Mouse (Mus musculus) lung, postnatal 0 days (tissue): Measurements from ENCODE around the gene Ccnj. TPM values are rescaled to one million over a fixed set of nuclear protein-coding genes. Genes with fewer than 3 reads are reported as not detected.

ENCODE experiments used
- ATAC-seq: fragments of 200-750 bp; cut with Nextera tagmentation; 2 replicates; pipeline ENCODE4 v1.8.0; 2017; ENCODE audit warnings: moderate library complexity
- DNase-seq: peaks from one replicate; pipeline ENCODE4 v3.0.0-alpha.2; 2016; ENCODE audit warnings: low spot score
- H3K27ac ChIP-seq: fragments of 300-500 bp; sonication (generic); 2 replicates; pipeline ENCODE4 v1.5.1; 2014; ENCODE audit warnings: antibody characterized with exemption, mild to moderate bottlenecking, low read length, mixed read lengths
- H3K27me3 ChIP-seq: fragments of 300-500 bp; sonication (generic); replicated peaks from 2 replicates; pipeline ENCODE4 v1.6.1; 2014; ENCODE audit warnings: low read length, mixed read lengths; ENCODE audit not compliant: insufficient read depth
- H3K36me3 ChIP-seq: fragments of 300-500 bp; sonication (generic); 2 replicates; pipeline ENCODE4 v1.6.1; 2014; ENCODE audit warnings: low read length, mixed read lengths; ENCODE audit not compliant: insufficient read depth
- H3K4me1 ChIP-seq: fragments of 300-500 bp; sonication (generic); 2 replicates; pipeline ENCODE4 v1.6.1; 2014; ENCODE audit warnings: antibody characterized with exemption, low read depth, low read length, mixed read lengths; ENCODE audit not compliant: insufficient read depth
- H3K4me2 ChIP-seq: fragments of 300-500 bp; sonication (generic); replicated peaks from 2 replicates; pipeline ENCODE4 v1.6.1; 2014; ENCODE audit warnings: low read depth, mild to moderate bottlenecking, low read length, moderate library complexity, mixed read lengths
- H3K4me3 ChIP-seq: fragments of 300-500 bp; sonication (generic); 2 replicates; pipeline ENCODE4 v1.5.1; 2014; ENCODE audit warnings: low read depth, low read length
- H3K9ac ChIP-seq: fragments of 300-500 bp; sonication (generic); replicated peaks from 2 replicates; pipeline ENCODE4 v1.6.1; 2014; ENCODE audit warnings: low read depth, mild to moderate bottlenecking
- H3K9me3 ChIP-seq: fragments of 300-500 bp; sonication (generic); 2 replicates; pipeline ENCODE4 v1.6.1; 2016; ENCODE audit warnings: low read length, mixed read lengths
- CTCF ChIP-seq: IDR thresholded peaks from 2 replicates; pipeline ENCODE4 v1.5.1; 2016; ENCODE audit warnings: antibody characterized with exemption, mild to moderate bottlenecking
- EP300 ChIP-seq: IDR thresholded peaks from 2 replicates; pipeline ENCODE4 v1.6.1; 2016; ENCODE audit warnings: antibody characterized with exemption, mild to moderate bottlenecking, control low read depth
- WGBS: fragments of 180-500 bp; shearing (Covaris S2); extraction: QIAGEN DNeasy Blood & Tissue Kit; methylation state at CpG from one replicate; pipeline ENCODE4 v1.1.7; 2014; 5-methylcytosine and 5-hydroxymethylcytosine counted together
- polyA plus RNA-seq: library from polyadenylated mRNA; unstranded; fragments of >200 nt; fragmentation: Nextera tagmentation; extraction: Ambion mirVana; gene quantifications from 2 replicates; pipeline ENCODE4 v1.2.1, GENCODE M21; 2015

Gene Ccnj
- polyA plus RNA-seq, 1 experiment from 2014 or later, result 12.7 TPM

DNA sequence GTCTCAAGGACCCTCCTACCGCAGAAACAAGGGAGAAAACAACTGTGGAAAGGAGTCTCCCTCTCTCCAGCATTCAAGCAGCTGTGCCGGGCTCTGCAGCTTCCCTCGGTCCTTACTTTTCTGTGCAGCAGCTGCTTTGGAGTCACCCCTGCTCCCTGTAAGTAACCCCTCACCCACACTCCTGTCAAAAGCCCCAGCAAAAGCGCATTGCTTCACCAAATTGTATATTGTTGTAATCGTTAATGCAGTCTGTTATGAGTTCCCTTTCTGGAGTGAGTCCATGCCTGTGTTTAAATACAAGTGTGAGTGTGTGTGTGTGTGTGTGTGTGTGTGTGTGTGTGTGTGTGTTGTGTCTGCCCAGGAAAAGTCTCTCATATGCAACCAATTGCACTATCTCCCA lies 37.2 kb downstream of the Ccnj start:
- no peak overlapping the region for H3K4me3 ChIP-seq
- no peaks in the 10 kb centered on the region for H3K9me3 ChIP-seq
- no peak overlapping the region for H3K27ac ChIP-seq
- DNase-seq, result peak; percentile 84
- 8% methylated on average over 5 of the region's 5 CpGs for WGBS
- peak overlapping the region; percentile 8; the same call in 1 of the 2 replicates for H3K4me2 ChIP-seq
- no peaks in the 10 kb centered on the region for H3K4me1 ChIP-seq
- ATAC-seq, result peak; percentile 58
- TF ChIP-seq CTCF (no peak), EP300 (no peak)
- H3K9ac ChIP-seq, result no peak overlapping the region
- no peaks in the 10 kb centered on the region for H3K27me3 ChIP-seq
- H3K36me3 ChIP-seq, result no peaks in the 10 kb centered on the region

DNA sequence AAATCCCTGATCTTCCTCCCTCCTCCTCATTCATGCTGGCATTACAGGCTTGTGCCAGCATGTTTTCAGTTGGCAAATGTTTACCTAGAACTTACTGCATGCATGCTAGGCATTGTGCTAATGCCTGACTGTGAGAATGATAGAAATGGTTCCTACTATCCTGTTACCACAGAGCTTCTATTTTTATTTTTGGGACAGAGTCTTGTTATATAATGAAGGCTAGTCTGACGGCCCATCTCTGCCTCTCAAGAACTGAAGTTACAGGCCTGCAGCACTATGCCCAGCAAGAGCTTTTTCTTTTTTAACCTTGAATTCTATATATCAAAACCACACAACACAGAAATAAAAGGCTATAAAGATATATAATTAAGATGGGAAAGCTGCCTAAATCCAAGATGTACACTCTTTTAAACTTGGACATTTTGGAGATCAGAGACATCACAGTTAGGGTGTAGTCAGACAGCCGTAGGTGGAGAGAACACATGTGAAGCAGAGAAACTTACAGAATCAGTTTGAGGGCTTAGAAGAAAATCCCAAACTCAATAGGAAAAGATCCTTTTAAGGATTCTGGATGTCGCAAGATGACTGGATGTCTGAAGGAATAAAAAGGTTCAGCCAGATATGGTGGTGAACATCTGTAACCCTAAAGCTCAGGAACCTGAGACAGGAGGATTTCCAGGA lies 38.5 kb downstream of the Ccnj start:
- no peaks in the 10 kb centered on the region for H3K4me1 ChIP-seq
- H3K36me3 ChIP-seq, result no peaks in the 10 kb centered on the region
- no peaks in the 10 kb centered on the region for H3K27me3 ChIP-seq
- DNase-seq (no peak), ATAC-seq (no peak)
- H3K4me3 ChIP-seq, result no peak overlapping the region
- TF ChIP-seq CTCF (no peak), EP300 (no peak)
- H3K27ac ChIP-seq, result no peak overlapping the region
- no peak overlapping the region for H3K9ac ChIP-seq
- WGBS, result 87% methylated on average over 3 of the region's 3 CpGs
- H3K4me2 ChIP-seq, result no peak overlapping the region
- H3K9me3 ChIP-seq, result no peaks in the 10 kb centered on the region

DNA sequence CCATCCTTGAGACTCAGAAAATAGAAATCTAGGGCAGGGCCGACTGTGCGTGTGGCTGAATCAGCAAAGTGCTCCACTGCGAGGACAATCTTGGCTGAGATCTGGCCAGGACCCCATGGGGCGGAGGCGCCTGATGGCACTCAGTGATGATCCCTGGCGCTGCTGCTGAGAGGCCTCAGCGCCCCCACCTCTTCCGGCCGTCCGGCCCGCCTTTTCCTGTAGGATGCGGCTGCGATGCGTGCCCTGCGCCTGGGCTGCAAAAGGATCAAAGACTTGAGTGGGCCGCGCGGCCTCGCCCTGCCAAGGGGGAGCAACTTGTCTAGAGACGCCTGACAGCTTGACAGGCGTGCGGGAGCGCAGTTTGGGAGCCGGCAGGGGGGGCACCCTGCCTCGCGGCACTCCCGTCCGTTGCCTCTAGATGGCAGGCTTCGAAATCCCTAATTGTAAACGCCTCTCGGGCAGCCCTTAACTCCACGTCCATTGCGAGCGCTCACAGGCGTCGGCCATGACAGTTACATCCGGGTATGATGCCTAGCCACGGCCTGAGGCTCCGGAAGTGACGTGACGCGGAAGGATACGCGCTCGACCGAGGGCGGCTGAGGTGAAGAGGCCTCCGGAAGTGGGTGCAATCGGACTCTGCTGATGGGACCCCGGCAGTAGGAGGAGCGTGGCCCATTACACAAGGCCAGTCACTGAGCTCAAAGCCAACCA lies 42.0 kb downstream of the Ccnj start:
- ATAC-seq (peak; percentile 97), DNase-seq (peak; percentile 98)
- Histone ChIP-seq H3K4me1 (no peaks in the 10 kb centered on the region), H3K9me3 (no peaks in the 10 kb centered on the region), H3K4me2 (peak overlapping the region; percentile 69), H3K36me3 (no peaks in the 10 kb centered on the region), H3K4me3 (peak overlapping the region; percentile 43), H3K27me3 (peaks cover 12% of the 10 kb centered on the region; the same call in 1 of the 2 replicates), H3K9ac (no peak overlapping the region), H3K27ac (peak overlapping the region; percentile 78)
- TF ChIP-seq EP300, result 0 out of 2 replicates have a peak, but pooled peaks have one; percentile 67
- peak; percentile 74 for TF ChIP-seq CTCF
- 2% methylated on average over 51 of the region's 51 CpGs for WGBS

DNA sequence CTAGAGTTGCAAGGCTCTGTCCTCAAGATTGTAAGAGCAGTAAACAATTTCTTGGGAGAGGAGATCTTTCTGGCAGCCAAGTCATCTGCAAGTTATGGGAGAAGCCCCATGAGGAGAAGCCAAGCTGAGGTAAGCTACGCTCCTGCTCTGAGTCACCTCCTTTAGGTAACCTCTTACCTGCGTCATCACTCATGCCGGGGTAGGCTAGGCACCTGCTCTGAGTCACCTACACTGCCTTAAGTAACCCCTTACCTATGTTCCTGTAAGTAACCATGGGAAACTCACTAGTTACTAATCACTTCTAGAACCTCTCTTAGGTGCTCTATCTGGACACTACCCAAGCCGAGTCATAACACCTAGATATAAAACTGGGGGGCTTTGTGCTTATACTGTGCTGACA lies 50.6 kb downstream of the Ccnj start:
- H3K27ac ChIP-seq, result no peak overlapping the region
- no peak overlapping the region for H3K9ac ChIP-seq
- WGBS, result 77% methylated on average over 4 of the region's 4 CpGs
- H3K4me3 ChIP-seq, result no peak overlapping the region
- TF ChIP-seq EP300, result no peak
- TF ChIP-seq CTCF, result no peak
- H3K4me1 ChIP-seq, result no peaks in the 10 kb centered on the region
- DNase-seq, result peak; percentile 22
- peaks cover 15% of the 10 kb centered on the region; the same call in 1 of the 2 replicates for H3K27me3 ChIP-seq
- ATAC-seq, result peak; percentile 56; the same call in 1 of the 2 replicates
- no peaks in the 10 kb centered on the region for H3K36me3 ChIP-seq
- H3K9me3 ChIP-seq, result no peaks in the 10 kb centered on the region
- H3K4me2 ChIP-seq, result no peak overlapping the region

DNA sequence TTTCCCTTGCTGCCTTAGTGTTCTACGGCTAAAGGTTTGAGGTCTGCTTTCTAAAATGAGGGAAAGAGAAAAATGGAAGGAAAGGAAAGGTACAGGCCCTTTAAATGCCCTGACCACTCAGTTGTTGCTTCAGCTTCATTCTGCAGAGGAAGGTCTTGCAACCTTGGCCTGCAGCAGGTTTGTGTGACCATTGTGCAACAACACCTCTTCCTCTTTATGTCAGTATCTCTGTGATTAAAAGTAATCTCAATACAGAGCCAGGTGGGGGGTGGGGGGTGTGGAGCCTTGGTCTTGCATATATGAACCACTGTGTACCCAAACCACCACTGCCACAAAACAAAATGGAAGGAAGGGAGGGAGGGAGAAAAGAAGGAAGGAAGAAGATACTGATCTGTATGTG lies 57.8 kb downstream of the Ccnj start:
- Histone ChIP-seq H3K4me2 (no peak overlapping the region), H3K36me3 (no peaks in the 10 kb centered on the region), H3K4me3 (no peak overlapping the region), H3K9me3 (0 out of 2 replicates have a peak, but pooled peaks cover 6% of the 10 kb centered on the region), H3K4me1 (no peaks in the 10 kb centered on the region), H3K9ac (no peak overlapping the region), H3K27me3 (0 out of 2 replicates have a peak, but pooled peaks cover 5% of the 10 kb centered on the region), H3K27ac (no peak overlapping the region)
- ATAC-seq (no peak), DNase-seq (no peak)
- WGBS, result 78% methylated on average over 1 of the region's 1 CpGs
- TF ChIP-seq EP300, result no peak
- no peak for TF ChIP-seq CTCF

DNA sequence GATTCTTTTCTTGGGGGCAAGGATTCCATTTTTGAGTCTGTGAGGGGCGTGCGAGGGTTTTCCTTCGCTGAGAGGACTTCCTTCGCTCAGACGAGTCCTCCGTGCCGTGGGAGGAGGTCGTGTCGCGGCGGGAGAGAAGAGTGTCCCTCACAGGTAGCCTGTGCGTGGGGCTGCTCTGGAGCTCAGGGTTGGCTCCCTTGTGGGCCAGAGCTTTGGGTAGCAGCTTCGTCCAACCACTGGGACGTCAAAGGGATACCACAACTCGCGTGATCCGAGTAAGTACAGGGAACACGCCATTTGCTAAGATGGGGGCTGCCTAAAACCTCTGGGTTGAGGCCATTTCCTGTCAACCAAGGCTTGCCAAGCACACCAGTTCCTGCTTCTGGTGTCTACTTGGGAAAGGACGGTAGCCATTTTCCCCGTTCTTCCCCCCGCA lies 63.0 kb downstream of the Ccnj start:
- 48% methylated on average over 21 of the region's 21 CpGs for WGBS
- TF ChIP-seq EP300, result no peak
- no peak for ATAC-seq

More for the DNA sequence above, 63.0 kb downstream of the Ccnj start:
- Histone ChIP-seq H3K27me3 (0 out of 2 replicates have a peak, but pooled peaks cover 5% of the 10 kb centered on the region), H3K4me2 (peak overlapping the region; percentile 72), H3K27ac (peak overlapping the region; percentile 93), H3K4me3 (peak overlapping the region; percentile 83), H3K9ac (peak overlapping the region; percentile 59), H3K9me3 (0 out of 2 replicates have a peak, but pooled peaks cover 7% of the 10 kb centered on the region), H3K4me1 (peaks cover 4% of the 10 kb centered on the region), H3K36me3 (no peaks in the 10 kb centered on the region)
- no peak for DNase-seq
